Mouse (Mus musculus): ENCODE data around the gene Olfr926. TPM values are rescaled to one million over a fixed set of nuclear protein-coding genes. Genes with fewer than 3 reads are reported as not detected.
"Not testable (repeated sequence)": the region's sequence is repeated elsewhere in the genome, so short reads cannot be mapped to it uniquely, and the experiment has no call there.

Olfr926 gene
- not detected in 2 replicates for polyA plus RNA-seq (2012; rRNA removed)

DNA sequence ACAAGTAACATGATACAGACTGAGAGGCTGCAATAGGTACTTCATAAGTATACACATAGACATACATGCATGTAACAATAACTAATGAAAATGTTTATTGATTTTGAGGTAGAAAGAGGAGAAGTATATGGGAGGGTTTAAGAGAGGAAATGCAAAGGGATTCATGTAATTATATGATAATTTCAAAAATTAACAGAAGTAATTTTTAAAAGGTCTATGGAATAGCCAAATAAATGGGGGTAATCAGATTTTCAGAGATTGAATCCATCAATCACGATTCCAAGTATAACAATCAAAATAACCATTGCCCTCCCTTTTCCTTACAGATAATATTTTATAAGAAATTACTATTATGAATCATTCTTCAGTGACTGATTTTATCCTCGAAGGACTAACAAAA, at the start of gene Olfr926:
Gene Olfr926 (plus strand): TSS at position 301 of the 400 bp plus-strand sequence.
- Histone ChIP-seq H3K4me1 (ENCODE audit: control insufficient read depth, insufficient read depth, low read length) (no peaks in the 10 kb centered on the region), H3K4me3 (ENCODE audit: insufficient read depth, low read length) (no peak within 1 kb of the TSS), H3K27ac (ENCODE audit: insufficient read depth, low read length) (no peak within 1 kb of the TSS)
- TF ChIP-seq CTCF (IDR thresholded peaks at IDR 0.05; ENCODE audit: extremely low read depth, insufficient read depth, low read length), result no peak

- TF ChIP-seq CTCF (IDR thresholded peaks at IDR 0.05; ENCODE audit: extremely low read depth, insufficient read depth, low read length) (no peak), POLR2A (IDR thresholded peaks at IDR 0.05; ENCODE audit: extremely low read depth, insufficient read depth, low read length) (no peak)
- Histone ChIP-seq H3K27ac (ENCODE audit: insufficient read depth, low read length) (no peak overlapping the region), H3K4me1 (ENCODE audit: control insufficient read depth, insufficient read depth, low read length) (no peaks in the 10 kb centered on the region), H3K4me3 (ENCODE audit: insufficient read depth, low read length) (no peak overlapping the region)
Measured at GRCm38 (mm10) chr9:38833027-38833426, 43.9 kb upstream of the Olfr926 start.

DNA sequence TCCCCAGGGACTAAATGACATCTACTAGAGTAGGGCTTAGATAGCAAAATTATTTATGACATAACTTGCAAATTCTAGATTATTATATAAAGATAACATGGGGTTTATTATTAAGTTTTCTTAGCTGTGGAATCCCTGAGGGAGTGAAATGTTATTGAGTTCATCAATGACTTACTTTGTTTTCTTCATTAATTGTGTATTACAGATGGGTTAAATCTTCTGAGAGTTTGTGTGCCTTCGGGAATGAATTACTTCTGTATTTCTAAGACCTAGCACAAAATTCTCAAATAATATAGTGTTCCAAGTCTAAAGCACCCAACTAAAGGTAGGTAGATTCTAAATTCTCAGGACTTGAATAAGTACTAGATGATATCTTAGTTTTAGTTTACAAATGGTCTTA, 32.8 kb upstream of the Olfr926 start, which contains the start of gene Olfr924:
Gene Olfr924 (plus strand): TSS at position 301 of the 400 bp plus-strand sequence.
- Histone ChIP-seq H3K4me1 (ENCODE audit: control insufficient read depth, insufficient read depth, low read length) (no peaks in the 10 kb centered on the region), H3K4me3 (ENCODE audit: insufficient read depth, low read length) (no peak within 1 kb of the TSS), H3K27ac (ENCODE audit: insufficient read depth, low read length) (no peak within 1 kb of the TSS)
- TF ChIP-seq POLR2A (IDR thresholded peaks at IDR 0.05; ENCODE audit: extremely low read depth, insufficient read depth, low read length) (no peak), CTCF (IDR thresholded peaks at IDR 0.05; ENCODE audit: extremely low read depth, insufficient read depth, low read length) (no peak)

- TF ChIP-seq POLR2A (IDR thresholded peaks at IDR 0.05; ENCODE audit: extremely low read depth, insufficient read depth, low read length) (no peak), CTCF (IDR thresholded peaks at IDR 0.05; ENCODE audit: extremely low read depth, insufficient read depth, low read length) (no peak)
Measured at GRCm38 (mm10) chr9:38854760-38855159, 22.2 kb upstream of the Olfr926 start, which contains the start of gene Olfr26. TSS of gene Olfr26 (plus strand) at chr9:38855060.

DNA sequence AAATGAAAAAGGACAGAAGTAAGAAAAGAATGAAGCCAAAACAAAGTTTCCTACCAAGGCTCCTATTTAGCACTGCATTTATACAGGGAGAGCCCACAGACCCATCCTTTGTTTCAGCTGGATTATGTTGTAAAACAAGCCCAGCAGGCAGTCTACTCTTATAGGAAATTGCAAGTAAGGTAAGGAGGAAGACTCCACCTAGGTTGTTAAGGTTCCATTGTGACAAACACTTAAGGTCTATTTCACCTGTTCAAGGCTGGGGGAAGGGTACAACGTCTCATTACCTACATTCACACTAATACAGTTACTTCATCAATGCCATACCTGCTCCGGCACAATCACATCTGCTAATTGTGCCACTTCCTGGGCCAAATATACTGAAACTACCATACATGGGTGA, 2.0 kb upstream of the Olfr926 start:
- not testable (repeated sequence) for H3K4me1 ChIP-seq (ENCODE audit: control insufficient read depth, insufficient read depth, low read length); H3K4me3 ChIP-seq (ENCODE audit: insufficient read depth, low read length); H3K27ac ChIP-seq (ENCODE audit: insufficient read depth, low read length)

More at GRCm38 (mm10) chr9:38854760-38855159, 22.2 kb upstream of the Olfr926 start, which contains the start of gene Olfr26:
- no peak within 1 kb of the TSS for H3K27ac ChIP-seq (ENCODE audit: insufficient read depth, low read length)
- no peak within 1 kb of the TSS for H3K4me3 ChIP-seq (ENCODE audit: insufficient read depth, low read length)
- no peaks in the 10 kb centered on the region for H3K4me1 ChIP-seq (ENCODE audit: control insufficient read depth, insufficient read depth, low read length)

Other genes starting within 250 kb of the Olfr926 start
- not detected in 2 replicates for gene Olfr916, start 217.3 kb upstream of the Olfr926 start, polyA plus RNA-seq (2012; rRNA removed)
- gene Olfr917, start 211.3 kb upstream of the Olfr926 start, polyA plus RNA-seq (2012; rRNA removed), result not detected in 2 replicates
- gene Olfr918, start 202.5 kb upstream of the Olfr926 start, polyA plus RNA-seq (2012; rRNA removed), result not detected in 2 replicates
- gene Olfr919, start 173.5 kb upstream of the Olfr926 start, polyA plus RNA-seq (2012; rRNA removed), result not detected in 2 replicates
- 8.2 and 9.3 TPM in 2 replicates for gene Vwa5a, start 158.9 kb upstream of the Olfr926 start, polyA plus RNA-seq (2012; rRNA removed)
- 0.17 and 0.21 TPM in 2 replicates for gene Olfr920, start 124.8 kb upstream of the Olfr926 start, polyA plus RNA-seq (2012; rRNA removed)
- not detected in 2 replicates for gene Olfr921, start 104.1 kb upstream of the Olfr926 start, polyA plus RNA-seq (2012; rRNA removed)
- gene Olfr922, start 62.5 kb upstream of the Olfr926 start, polyA plus RNA-seq (2012; rRNA removed), result not detected in 2 replicates
- gene Olfr923, start 50.6 kb upstream of the Olfr926 start, polyA plus RNA-seq (2012; rRNA removed), result not detected in 2 replicates
- not detected in 2 replicates for gene Olfr924, start 32.7 kb upstream of the Olfr926 start, polyA plus RNA-seq (2012; rRNA removed)
- not detected in 2 replicates for gene Olfr26, start 22.1 kb upstream of the Olfr926 start, polyA plus RNA-seq (2012; rRNA removed)
- gene Olfr930, start 52.7 kb downstream of the Olfr926 start, polyA plus RNA-seq (2012; rRNA removed), result not detected in 2 replicates
- not detected in 2 replicates for gene Olfr933, start 95.2 kb downstream of the Olfr926 start, polyA plus RNA-seq (2012; rRNA removed)
- gene Olfr934, start 111.2 kb downstream of the Olfr926 start, polyA plus RNA-seq (2012; rRNA removed), result not detected in 2 replicates
- not detected in 2 replicates for gene Olfr935, start 122.6 kb downstream of the Olfr926 start, polyA plus RNA-seq (2012; rRNA removed)
- not detected in 2 replicates for gene Olfr146, start 146.3 kb downstream of the Olfr926 start, polyA plus RNA-seq (2012; rRNA removed)
- not detected in 2 replicates for gene Olfr937, start 187.8 kb downstream of the Olfr926 start, polyA plus RNA-seq (2012; rRNA removed)
- not detected in 2 replicates for gene Olfr938, start 201.8 kb downstream of the Olfr926 start, polyA plus RNA-seq (2012; rRNA removed)